Mouse (Mus musculus): ENCODE measurements around the gene Paqr6.

Gene Paqr6

DNA sequence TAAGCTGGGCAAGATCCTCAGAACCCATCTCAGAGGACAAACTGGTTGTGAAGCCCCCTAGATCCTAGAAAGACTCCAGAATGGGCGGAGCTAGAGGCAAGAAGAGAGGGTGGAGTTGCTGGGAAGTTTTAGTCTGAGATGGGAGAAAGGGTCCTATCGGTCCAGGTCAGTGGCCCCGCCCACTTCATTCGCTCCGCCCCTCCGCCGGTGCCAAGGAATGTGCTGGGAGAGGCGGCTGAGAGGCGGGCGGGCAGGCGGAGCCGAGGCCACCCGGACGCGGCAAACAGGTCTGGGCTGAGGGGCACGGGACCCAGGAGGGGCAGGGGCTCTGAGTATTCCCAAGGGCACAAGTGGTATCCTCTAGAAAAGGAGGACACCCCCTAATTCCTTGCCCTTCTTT, at the start of gene Paqr6:
Gene Paqr6 (plus strand): TSS at position 248 of the 400 bp plus-strand sequence.
- DNase-seq (ENCODE audit: low read depth), result no peak

GRCm38 (mm10) chr3:88324951-88325405, 39.4 kb upstream of the Paqr6 start, which contains the start of gene Glmp:
Glmp (plus strand) TSS chr3:88325023.
- DNase-seq (ENCODE audit: low read depth), result peak; percentile 81

DNA sequence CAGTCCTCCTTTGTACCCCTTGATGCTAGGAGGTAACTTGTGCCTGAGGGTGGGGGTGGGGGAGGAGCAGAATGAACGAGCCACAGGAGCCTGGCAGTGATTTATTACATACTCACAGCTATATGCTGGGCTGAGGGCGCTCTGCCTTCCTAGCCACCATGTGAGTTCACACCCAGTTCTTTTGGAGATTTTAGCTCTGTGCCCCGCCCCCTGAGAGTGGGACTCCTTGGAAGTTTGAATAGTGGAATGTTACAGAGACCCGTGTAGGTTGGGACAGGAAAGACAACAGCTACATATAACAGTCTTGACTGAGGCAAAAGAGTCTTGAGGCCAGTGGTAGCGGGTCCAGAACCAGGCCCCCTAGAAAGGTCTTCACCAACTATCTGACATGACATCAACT, 35.4 kb upstream of the Paqr6 start:
- DNase-seq (ENCODE audit: low read depth), result no peak

GRCm38 (mm10) chr3:88331282-88331681, 33.1 kb upstream of the Paqr6 start:
- peak; percentile 86 for DNase-seq (ENCODE audit: low read depth)

DNA sequence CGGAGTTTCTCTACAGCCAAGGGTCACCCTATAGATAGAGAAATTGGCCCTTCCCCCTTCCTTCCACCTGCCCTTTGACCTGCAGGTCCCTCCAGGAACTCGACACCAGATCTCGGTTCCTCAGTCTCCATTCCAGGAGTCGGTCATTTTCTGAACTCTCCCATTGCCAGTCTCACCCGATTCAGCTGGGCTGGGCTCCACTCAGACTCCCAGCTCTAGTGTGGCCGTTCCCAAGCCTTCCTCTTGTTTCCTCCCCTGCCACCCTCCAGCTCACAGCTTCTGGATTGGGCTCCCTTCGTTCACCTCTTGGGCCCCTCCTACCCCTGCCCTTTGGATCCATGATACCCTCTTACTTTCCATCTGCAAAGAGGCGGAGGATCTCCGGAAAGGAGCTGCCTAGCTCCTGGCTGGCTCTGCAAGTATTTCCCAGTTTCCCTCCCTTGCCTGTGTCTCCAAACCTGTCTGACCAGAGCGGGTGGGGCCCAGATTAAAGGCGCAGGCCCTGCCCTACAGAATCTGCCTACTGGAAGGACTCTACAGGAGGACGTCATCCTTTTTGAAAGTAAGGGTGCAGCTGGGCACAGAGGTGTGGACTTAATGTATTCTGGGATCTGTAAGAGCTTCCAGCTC, 30.2 kb upstream of the Paqr6 start:
- no peak for DNase-seq (ENCODE audit: low read depth)

DNA sequence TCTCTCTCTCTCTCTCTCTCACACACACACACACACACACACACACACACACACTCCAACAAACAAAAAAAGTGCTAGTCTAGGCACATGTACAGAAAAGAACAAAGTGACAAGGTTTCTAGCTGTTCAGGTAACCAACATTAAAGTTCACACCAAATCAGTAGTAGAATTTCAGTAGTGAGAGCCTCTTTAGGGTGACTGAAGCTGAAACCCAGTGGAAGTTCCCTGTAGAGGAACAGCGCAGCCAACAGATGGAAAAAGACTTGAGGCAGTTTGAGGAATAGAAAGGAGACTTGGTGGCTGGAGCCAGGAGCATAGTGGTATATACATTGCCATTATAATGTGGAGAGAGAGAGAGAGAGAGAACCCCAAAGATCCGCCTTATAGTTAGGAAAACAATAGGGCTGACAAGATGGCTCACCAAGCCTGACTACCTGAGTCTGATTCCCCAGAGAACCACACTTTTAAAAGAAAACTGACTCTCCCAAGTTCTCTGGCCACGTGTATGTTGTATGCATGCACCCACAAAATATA, 29.4 kb upstream of the Paqr6 start:
- DNase-seq (ENCODE audit: low read depth), result peak; percentile 39

GRCm38 (mm10) chr3:88335436-88336053, 28.8 kb upstream of the Paqr6 start:
- no peak for DNase-seq (ENCODE audit: low read depth)

- peak; percentile 98 for DNase-seq (ENCODE audit: low read depth)
Measured at GRCm38 (mm10) chr3:88336058-88337013, 28.0 kb upstream of the Paqr6 start, which contains the start of the genes Tmem79 and Smg5. Tmem79 (minus strand) TSS chr3:88336148. Smg5 (plus strand) TSS chr3:88336260.

DNA sequence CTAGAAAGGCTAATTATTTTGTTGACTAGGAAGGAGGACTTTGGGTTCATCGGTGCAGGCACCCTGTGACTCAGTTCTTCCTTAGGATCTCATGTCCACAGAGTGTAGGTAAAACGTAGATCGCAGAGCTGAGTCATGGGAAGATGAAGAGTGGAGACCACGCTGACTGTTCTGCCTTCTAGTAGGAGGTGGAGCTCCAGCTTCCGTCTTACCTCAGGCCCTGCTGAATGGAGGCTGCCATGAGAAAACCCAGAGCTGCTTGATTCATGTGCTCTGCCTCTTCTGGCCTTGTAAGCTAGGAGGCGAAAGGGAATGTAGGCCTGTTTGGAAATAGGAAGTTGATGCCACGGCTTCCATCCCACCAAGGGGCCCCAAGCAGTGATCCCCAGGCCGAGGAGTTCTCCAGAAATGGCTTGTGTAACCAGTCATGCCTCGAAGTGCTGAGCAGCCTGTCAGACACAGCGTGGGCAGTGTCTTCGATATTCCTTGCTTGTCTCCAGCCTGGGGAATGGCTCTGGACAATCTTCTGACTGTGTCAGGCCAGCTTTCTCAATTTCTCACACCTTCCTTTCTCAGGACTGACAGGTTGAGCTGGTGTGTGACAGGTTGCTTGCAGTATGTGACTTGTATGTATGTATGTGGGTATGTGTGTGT, 26.9 kb upstream of the Paqr6 start:
- peak; percentile 75 for DNase-seq (ENCODE audit: low read depth)

DNA sequence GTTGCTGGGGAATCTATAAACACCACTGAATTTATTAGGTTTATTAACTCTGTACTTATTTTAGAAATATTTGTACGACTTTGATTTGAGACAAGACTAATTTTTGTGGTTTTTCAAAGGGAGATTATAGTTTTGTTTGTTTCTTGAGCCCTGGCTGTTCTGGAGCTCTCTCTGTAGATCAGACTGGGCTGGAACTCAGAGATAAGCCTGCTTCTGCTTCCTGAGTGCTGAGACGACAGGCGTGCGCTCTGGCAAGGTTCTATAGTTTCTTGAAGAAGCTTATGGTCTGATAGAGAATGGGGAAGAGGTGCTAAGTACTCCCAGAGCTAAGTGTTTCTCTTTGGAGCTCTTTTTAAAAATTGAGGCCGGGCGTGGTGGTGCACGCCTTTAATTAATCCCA, 26.1 kb upstream of the Paqr6 start:
- no peak for DNase-seq (ENCODE audit: low read depth)

GRCm38 (mm10) chr3:88339006-88339405, 25.4 kb upstream of the Paqr6 start:
- DNase-seq (ENCODE audit: low read depth), result no peak

- DNase-seq (ENCODE audit: low read depth), result no peak
Measured at GRCm38 (mm10) chr3:88350732-88351131, 13.7 kb upstream of the Paqr6 start.

- no peak for DNase-seq (ENCODE audit: low read depth)
Measured at GRCm38 (mm10) chr3:88352907-88353306, 11.5 kb upstream of the Paqr6 start.

DNA sequence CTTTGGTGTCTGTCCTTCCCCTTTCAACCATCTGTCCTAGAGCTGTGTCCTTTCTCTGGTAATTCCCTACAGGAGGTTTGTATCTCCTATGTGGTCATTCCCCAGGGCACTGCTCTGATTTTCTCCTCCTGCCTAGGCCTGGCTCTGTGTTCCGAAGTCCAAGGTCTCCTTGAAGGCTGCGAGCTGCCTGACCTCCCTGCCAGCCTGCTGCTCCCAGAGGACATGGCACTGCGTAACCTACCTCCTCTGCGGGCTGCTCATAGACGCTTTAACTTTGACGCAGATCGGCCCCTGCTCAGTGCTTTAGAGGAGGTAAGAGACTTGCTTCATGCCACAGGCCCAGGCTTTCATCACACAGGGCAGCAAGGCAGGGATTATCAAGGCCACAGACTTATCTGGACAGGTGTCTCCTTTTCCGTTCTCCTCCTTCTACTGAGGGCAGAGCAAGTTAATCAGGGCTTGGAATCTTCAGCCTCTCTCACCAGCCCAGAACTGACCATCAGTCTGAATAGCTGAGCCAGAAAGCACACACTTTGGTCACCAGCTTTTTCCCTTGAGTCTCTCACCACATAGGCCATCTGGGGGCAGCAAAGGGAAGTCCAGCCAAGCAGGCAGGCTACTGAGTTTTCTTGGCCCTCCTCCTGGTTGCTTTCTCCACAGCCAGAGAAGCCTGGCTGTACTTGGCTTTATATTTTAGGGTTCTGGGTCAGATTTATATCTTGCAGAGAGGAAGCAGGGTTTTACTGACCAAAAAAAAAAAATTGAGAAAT, 9.8 kb upstream of the Paqr6 start:
- no peak for DNase-seq (ENCODE audit: low read depth)

DNA sequence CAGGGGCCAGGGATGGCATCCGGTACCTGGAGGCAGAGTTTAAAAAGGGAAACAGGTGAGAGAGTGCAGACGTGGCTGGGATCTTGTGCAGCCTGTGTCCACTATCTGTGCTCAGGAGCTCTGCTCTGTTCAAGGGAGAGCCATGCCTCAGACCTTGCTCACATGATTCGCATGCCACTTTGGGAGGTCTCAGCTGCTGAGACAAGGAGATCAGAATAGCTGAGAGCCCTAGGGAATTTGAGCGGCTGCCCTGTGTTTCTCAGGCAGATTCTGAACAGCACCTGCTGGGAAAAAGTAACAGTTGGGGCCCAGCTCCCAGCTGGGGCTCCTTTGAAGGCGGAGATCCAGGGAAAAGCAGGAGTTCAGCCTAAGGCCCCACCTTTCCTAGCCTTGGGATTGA, 4.8 kb upstream of the Paqr6 start:
- no peak for DNase-seq (ENCODE audit: low read depth)

GRCm38 (mm10) chr3:88359989-88360388, 4.4 kb upstream of the Paqr6 start:
- no peak for DNase-seq (ENCODE audit: low read depth)

- no peak for DNase-seq (ENCODE audit: low read depth)
Measured at GRCm38 (mm10) chr3:88361096-88361495, 3.3 kb upstream of the Paqr6 start.

- DNase-seq (ENCODE audit: low read depth), result no peak
Measured at GRCm38 (mm10) chr3:88361612-88362313, 2.6 kb upstream of the Paqr6 start.

- no peak for DNase-seq (ENCODE audit: low read depth)
Measured at GRCm38 (mm10) chr3:88363700-88364099, 684 bp upstream of the Paqr6 start.

DNA sequence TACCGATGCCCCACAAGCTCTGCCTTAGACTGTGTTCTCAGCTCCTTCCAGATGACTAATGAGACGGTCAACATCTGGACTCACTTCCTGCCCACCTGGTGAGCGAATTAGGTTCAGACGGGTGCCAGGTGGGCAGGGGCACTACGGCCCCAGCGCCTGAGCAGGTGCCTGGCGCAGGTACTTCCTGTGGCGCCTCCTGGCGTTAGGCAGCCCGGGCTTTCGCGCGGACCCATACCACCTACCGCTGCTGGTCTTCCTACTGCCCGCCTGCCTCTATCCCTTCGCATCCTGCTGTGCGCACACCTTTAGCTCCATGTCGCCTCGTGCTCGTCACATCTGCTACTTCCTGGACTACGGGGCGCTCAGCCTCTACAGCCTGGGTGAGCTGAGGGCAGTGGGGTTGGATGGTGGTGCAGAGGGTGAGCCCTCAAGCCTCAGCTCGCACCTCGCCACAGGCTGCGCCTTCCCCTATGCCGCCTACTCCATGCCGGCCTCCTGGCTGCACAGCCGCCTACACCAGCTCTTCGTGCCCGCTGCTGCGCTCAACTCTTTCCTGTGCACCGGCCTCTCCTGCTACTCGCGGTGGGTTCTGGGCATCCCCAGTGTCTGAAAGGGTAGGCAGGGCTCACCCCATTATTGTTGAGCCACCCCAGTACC, 1.4 kb downstream of the Paqr6 start:
- DNase-seq (ENCODE audit: low read depth), result peak; percentile 21

Data from induced T-regulatory cell, adult 2 months (primary cell).